Mouse (Mus musculus): Measurements from ENCODE around the gene Klk1b26. TPM values are rescaled to one million over a fixed set of nuclear protein-coding genes. Genes with fewer than 3 reads are reported as not detected.
"Not testable (repeated sequence)": the region's sequence is repeated elsewhere in the genome, so short reads cannot be mapped to it uniquely, and the experiment has no call there.

Klk1b26 gene
- polyA plus RNA-seq (2014; fragmentation: Nextera tagmentation; extraction: Ambion mirVana) = not detected in 2 replicates

GRCm38 (mm10) chr7:44011868-44012267 lies at the start of gene Klk1b26:
Klk1b26 (plus strand) TSS chr7:44012168.
- ATAC-seq (ENCODE audit: insufficient number of reproducible peaks, low FRiP score, low TSS enrichment, low read depth); H3K9ac ChIP-seq (ENCODE audit: low read length); DNase-seq (ENCODE audit: low spot score); H3K4me3 ChIP-seq (ENCODE audit: low read depth, low read length); H3K27me3 ChIP-seq (ENCODE audit: control insufficient read depth, insufficient read depth, low read length); H3K36me3 ChIP-seq (ENCODE audit: control insufficient read depth, insufficient read depth, low read length); H3K27ac ChIP-seq (replicated peaks; ENCODE audit: low read depth, low read length); H3K4me1 ChIP-seq (ENCODE audit: control insufficient read depth, insufficient read depth, low read length); H3K4me2 ChIP-seq (ENCODE audit: low read depth, severe bottlenecking); H3K9me3 ChIP-seq (ENCODE audit: control insufficient read depth, low read length): not testable (repeated sequence)

- no peaks in the 10 kb centered on the region for H3K36me3 ChIP-seq (ENCODE audit: control insufficient read depth, insufficient read depth, low read length)
- H3K4me3 ChIP-seq (ENCODE audit: low read depth, low read length) = no peak within 1 kb of the TSS
- H3K4me2 ChIP-seq (ENCODE audit: low read depth, severe bottlenecking) = no peak within 1 kb of the TSS
- H3K27me3 ChIP-seq (ENCODE audit: control insufficient read depth, insufficient read depth, low read length) = no peaks in the 10 kb centered on the region
- H3K9me3 ChIP-seq (ENCODE audit: control insufficient read depth, low read length) = no peaks in the 10 kb centered on the region
- 72% methylated on average over 3 of the region's 3 CpGs for WGBS
- no peak within 1 kb of the TSS for H3K27ac ChIP-seq (replicated peaks; ENCODE audit: low read depth, low read length)
- no peak for DNase-seq (ENCODE audit: low spot score)
- H3K4me1 ChIP-seq (ENCODE audit: control insufficient read depth, insufficient read depth, low read length) = no peaks in the 10 kb centered on the region
- no peak for ATAC-seq (ENCODE audit: insufficient number of reproducible peaks, low FRiP score, low TSS enrichment, low read depth)
- H3K9ac ChIP-seq (ENCODE audit: low read length) = no peak within 1 kb of the TSS
Measured at GRCm38 (mm10) chr7:43966451-43966850, 45.5 kb upstream of the Klk1b26 start, which contains the start of gene Klk1b1. Klk1b1 (plus strand) TSS chr7:43966751.

GRCm38 (mm10) chr7:43967058-43967457 lies 44.9 kb upstream of the Klk1b26 start:
- ATAC-seq (ENCODE audit: insufficient number of reproducible peaks, low FRiP score, low TSS enrichment, low read depth) (no peak), DNase-seq (ENCODE audit: low spot score) (no peak)
- 84% methylated on average over 3 of the region's 3 CpGs for WGBS

GRCm38 (mm10) chr7:43967612-43968011 lies 44.4 kb upstream of the Klk1b26 start:
- Histone ChIP-seq H3K27ac (replicated peaks; ENCODE audit: low read depth, low read length) (no peak overlapping the region), H3K36me3 (ENCODE audit: control insufficient read depth, insufficient read depth, low read length) (no peaks in the 10 kb centered on the region), H3K4me3 (ENCODE audit: low read depth, low read length) (no peak overlapping the region), H3K27me3 (ENCODE audit: control insufficient read depth, insufficient read depth, low read length) (no peaks in the 10 kb centered on the region), H3K4me2 (ENCODE audit: low read depth, severe bottlenecking) (no peak overlapping the region), H3K4me1 (ENCODE audit: control insufficient read depth, insufficient read depth, low read length) (no peaks in the 10 kb centered on the region), H3K9ac (ENCODE audit: low read length) (no peak overlapping the region), H3K9me3 (ENCODE audit: control insufficient read depth, low read length) (no peaks in the 10 kb centered on the region)
- WGBS = 87% methylated on average over 2 of the region's 2 CpGs
- DNase-seq (ENCODE audit: low spot score) (no peak), ATAC-seq (ENCODE audit: insufficient number of reproducible peaks, low FRiP score, low TSS enrichment, low read depth) (no peak)

More at GRCm38 (mm10) chr7:43967058-43967457, 44.9 kb upstream of the Klk1b26 start:
- no peak overlapping the region for H3K27ac ChIP-seq (replicated peaks; ENCODE audit: low read depth, low read length)
- no peaks in the 10 kb centered on the region for H3K36me3 ChIP-seq (ENCODE audit: control insufficient read depth, insufficient read depth, low read length)
- H3K9ac ChIP-seq (ENCODE audit: low read length) = no peak overlapping the region
- H3K27me3 ChIP-seq (ENCODE audit: control insufficient read depth, insufficient read depth, low read length) = no peaks in the 10 kb centered on the region
- H3K4me3 ChIP-seq (ENCODE audit: low read depth, low read length) = no peak overlapping the region
- no peaks in the 10 kb centered on the region for H3K4me1 ChIP-seq (ENCODE audit: control insufficient read depth, insufficient read depth, low read length)
- H3K4me2 ChIP-seq (ENCODE audit: low read depth, severe bottlenecking) = no peak overlapping the region
- no peaks in the 10 kb centered on the region for H3K9me3 ChIP-seq (ENCODE audit: control insufficient read depth, low read length)

GRCm38 (mm10) chr7:43975761-43976160 lies 36.2 kb upstream of the Klk1b26 start, which contains the start of gene Klk1b9:
Klk1b9 (plus strand) TSS chr7:43976061.
- H3K4me2 ChIP-seq (ENCODE audit: low read depth, severe bottlenecking); H3K36me3 ChIP-seq (ENCODE audit: control insufficient read depth, insufficient read depth, low read length); H3K9me3 ChIP-seq (ENCODE audit: control insufficient read depth, low read length); H3K27me3 ChIP-seq (ENCODE audit: control insufficient read depth, insufficient read depth, low read length); H3K9ac ChIP-seq (ENCODE audit: low read length); H3K27ac ChIP-seq (replicated peaks; ENCODE audit: low read depth, low read length); H3K4me1 ChIP-seq (ENCODE audit: control insufficient read depth, insufficient read depth, low read length); ATAC-seq (ENCODE audit: insufficient number of reproducible peaks, low FRiP score, low TSS enrichment, low read depth); DNase-seq (ENCODE audit: low spot score); H3K4me3 ChIP-seq (ENCODE audit: low read depth, low read length): not testable (repeated sequence)
- 69% methylated on average over 1 of the region's 1 CpGs for WGBS

DNA sequence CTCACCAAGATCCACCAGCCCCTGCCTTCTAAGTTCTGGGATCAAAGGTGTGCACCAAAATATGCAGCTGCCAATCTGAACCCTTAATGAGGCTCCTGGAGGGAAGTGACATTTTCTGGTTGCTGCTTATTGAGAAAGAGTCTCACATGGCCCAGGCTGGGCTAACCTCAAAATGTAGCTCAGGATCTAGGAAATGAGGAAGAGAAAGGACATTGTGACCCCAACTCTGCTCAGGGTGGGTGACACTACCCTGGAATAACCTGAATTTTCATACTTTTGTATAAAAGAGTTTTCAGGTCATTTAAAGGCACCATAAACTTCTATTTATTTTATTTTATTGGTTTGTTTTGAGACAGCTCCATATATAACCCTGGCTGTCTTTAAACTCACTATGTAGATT lies 26.3 kb upstream of the Klk1b26 start:
- DNase-seq (ENCODE audit: low spot score) (no peak), ATAC-seq (ENCODE audit: insufficient number of reproducible peaks, low FRiP score, low TSS enrichment, low read depth) (no peak)
- no peak overlapping the region for H3K4me3 ChIP-seq (ENCODE audit: low read depth, low read length)
- no peak overlapping the region for H3K9ac ChIP-seq (ENCODE audit: low read length)
- H3K27ac ChIP-seq (replicated peaks; ENCODE audit: low read depth, low read length) = no peak overlapping the region
- no peaks in the 10 kb centered on the region for H3K9me3 ChIP-seq (ENCODE audit: control insufficient read depth, low read length)
- H3K4me1 ChIP-seq (ENCODE audit: control insufficient read depth, insufficient read depth, low read length) = no peaks in the 10 kb centered on the region
- H3K27me3 ChIP-seq (ENCODE audit: control insufficient read depth, insufficient read depth, low read length) = no peaks in the 10 kb centered on the region
- H3K4me2 ChIP-seq (ENCODE audit: low read depth, severe bottlenecking) = no peak overlapping the region
- H3K36me3 ChIP-seq (ENCODE audit: control insufficient read depth, insufficient read depth, low read length) = no peaks in the 10 kb centered on the region

DNA sequence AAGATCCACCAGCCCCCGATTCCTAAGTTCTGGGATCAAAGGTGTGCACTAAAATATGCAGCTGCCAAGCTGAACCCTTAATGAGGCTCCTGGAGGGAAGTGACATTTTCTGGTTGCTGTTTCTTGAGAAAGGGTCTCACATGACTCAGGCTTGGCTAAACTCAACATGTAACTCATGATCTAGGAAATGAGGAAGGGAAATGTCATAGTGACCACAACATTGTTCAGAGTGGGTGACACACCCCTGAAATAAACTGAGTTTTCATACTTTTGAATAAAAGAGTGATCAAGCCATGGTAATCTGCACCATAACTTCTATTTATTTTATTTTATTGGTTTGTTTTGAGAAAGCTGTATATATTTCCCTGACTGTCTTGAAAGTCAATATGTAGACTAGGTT lies 17.1 kb upstream of the Klk1b26 start:
- H3K4me2 ChIP-seq (ENCODE audit: low read depth, severe bottlenecking); H3K9me3 ChIP-seq (ENCODE audit: control insufficient read depth, low read length); H3K27ac ChIP-seq (replicated peaks; ENCODE audit: low read depth, low read length); H3K4me1 ChIP-seq (ENCODE audit: control insufficient read depth, insufficient read depth, low read length); H3K27me3 ChIP-seq (ENCODE audit: control insufficient read depth, insufficient read depth, low read length); DNase-seq (ENCODE audit: low spot score); H3K4me3 ChIP-seq (ENCODE audit: low read depth, low read length); H3K36me3 ChIP-seq (ENCODE audit: control insufficient read depth, insufficient read depth, low read length); H3K9ac ChIP-seq (ENCODE audit: low read length); ATAC-seq (ENCODE audit: insufficient number of reproducible peaks, low FRiP score, low TSS enrichment, low read depth): not testable (repeated sequence)
- 61% methylated on average over 1 of the region's 1 CpGs for WGBS

DNA sequence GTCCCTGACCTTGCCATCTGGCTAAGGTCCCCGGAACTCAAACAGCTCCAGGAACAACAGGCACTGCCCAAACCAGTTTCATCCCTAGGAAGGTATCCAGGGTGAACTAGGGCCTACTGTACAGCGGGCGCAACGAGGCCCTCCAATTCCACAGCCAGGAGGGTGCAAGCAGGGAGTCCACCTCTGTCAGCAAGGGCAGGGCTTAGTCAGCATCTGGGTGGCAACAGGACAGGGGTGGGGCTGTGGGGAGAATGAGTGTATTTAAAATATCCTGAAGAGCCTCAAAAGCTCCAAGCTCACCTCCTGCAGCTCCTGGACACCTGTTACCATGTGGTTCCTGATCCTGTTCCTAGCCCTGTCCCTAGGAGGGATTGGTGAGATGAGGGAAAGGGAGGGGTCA lies 16.4 kb upstream of the Klk1b26 start, which contains the start of gene Klk1b11:
Gene Klk1b11, plus strand, starts transcription at position 301 of the 400 bp plus-strand sequence.
- H3K27me3 ChIP-seq (ENCODE audit: control insufficient read depth, insufficient read depth, low read length); H3K9ac ChIP-seq (ENCODE audit: low read length); ATAC-seq (ENCODE audit: insufficient number of reproducible peaks, low FRiP score, low TSS enrichment, low read depth); H3K36me3 ChIP-seq (ENCODE audit: control insufficient read depth, insufficient read depth, low read length); H3K9me3 ChIP-seq (ENCODE audit: control insufficient read depth, low read length); H3K27ac ChIP-seq (replicated peaks; ENCODE audit: low read depth, low read length); H3K4me2 ChIP-seq (ENCODE audit: low read depth, severe bottlenecking); H3K4me1 ChIP-seq (ENCODE audit: control insufficient read depth, insufficient read depth, low read length); DNase-seq (ENCODE audit: low spot score); H3K4me3 ChIP-seq (ENCODE audit: low read depth, low read length): not testable (repeated sequence)
- 87% methylated on average over 4 of the region's 4 CpGs for WGBS

DNA sequence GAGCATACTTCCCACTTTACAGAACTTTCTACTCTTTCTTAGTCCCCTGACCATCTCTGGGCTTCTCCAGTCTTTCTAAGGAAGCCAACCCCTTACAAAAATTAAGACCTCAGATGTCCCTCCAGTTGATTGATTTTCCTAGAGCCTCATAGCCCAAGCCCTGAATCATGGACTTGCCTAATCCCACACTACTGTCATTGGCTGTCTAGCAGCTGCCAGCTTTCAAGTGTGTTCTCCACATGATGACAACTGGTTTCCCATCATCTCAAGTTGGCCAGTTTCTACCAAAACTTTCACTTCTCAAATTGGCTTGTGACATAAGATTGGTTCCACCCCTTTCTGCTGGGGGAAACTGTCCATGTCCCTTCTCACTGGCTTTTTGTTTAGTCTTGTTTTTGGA lies 7.1 kb upstream of the Klk1b26 start:
- H3K27me3 ChIP-seq (ENCODE audit: control insufficient read depth, insufficient read depth, low read length) = no peaks in the 10 kb centered on the region
- DNase-seq (ENCODE audit: low spot score) (no peak), ATAC-seq (ENCODE audit: insufficient number of reproducible peaks, low FRiP score, low TSS enrichment, low read depth) (no peak)
- no peaks in the 10 kb centered on the region for H3K4me1 ChIP-seq (ENCODE audit: control insufficient read depth, insufficient read depth, low read length)
- no peaks in the 10 kb centered on the region for H3K9me3 ChIP-seq (ENCODE audit: control insufficient read depth, low read length)
- H3K4me3 ChIP-seq (ENCODE audit: low read depth, low read length) = no peak overlapping the region
- no peak overlapping the region for H3K9ac ChIP-seq (ENCODE audit: low read length)
- H3K4me2 ChIP-seq (ENCODE audit: low read depth, severe bottlenecking) = no peak overlapping the region
- no peaks in the 10 kb centered on the region for H3K36me3 ChIP-seq (ENCODE audit: control insufficient read depth, insufficient read depth, low read length)
- no peak overlapping the region for H3K27ac ChIP-seq (replicated peaks; ENCODE audit: low read depth, low read length)

Data from limb, embryonic 11.5 days (tissue).